Mouse (Mus musculus): ENCODE measurements around the gene Foxd1. TPM values are rescaled to one million over a fixed set of nuclear protein-coding genes. Genes with fewer than 3 reads are reported as not detected.
A peak's percentile ranks its signal among the peaks of the same experiment; 100 is the strongest.

Gene Foxd1
- polyA plus RNA-seq, 1 experiment = not detected

GRCm38 (mm10) chr13:98360391-98360790 lies 6.3 kb downstream of the Foxd1 start:
- Histone ChIP-seq H3K4me1 (ENCODE audit: control insufficient read depth, insufficient read depth, insufficient read length, low read length) (no peaks in the 10 kb centered on the region), H3K27ac (replicated peaks; ENCODE audit: low read depth, low read length) (no peak overlapping the region), H3K4me3 (ENCODE audit: insufficient read depth, low read depth, low read length) (no peak overlapping the region)

- no peaks in the 10 kb centered on the region for H3K4me1 ChIP-seq (ENCODE audit: control insufficient read depth, insufficient read depth, insufficient read length, low read length)
- no peak overlapping the region for H3K4me3 ChIP-seq (ENCODE audit: insufficient read depth, low read depth, low read length)
- no peak overlapping the region for H3K27ac ChIP-seq (replicated peaks; ENCODE audit: low read depth, low read length)
Measured at GRCm38 (mm10) chr13:98361161-98361560, 7.1 kb downstream of the Foxd1 start.

GRCm38 (mm10) chr13:98363046-98363445 lies 9.0 kb downstream of the Foxd1 start:
- H3K27ac ChIP-seq (replicated peaks; ENCODE audit: low read depth, low read length) = no peak overlapping the region
- 0 out of 2 replicates have a peak overlapping the region, but pooled peaks have one; percentile 6 for H3K4me3 ChIP-seq (ENCODE audit: insufficient read depth, low read depth, low read length)
- no peaks in the 10 kb centered on the region for H3K4me1 ChIP-seq (ENCODE audit: control insufficient read depth, insufficient read depth, insufficient read length, low read length)

GRCm38 (mm10) chr13:98365081-98365480 lies 11.0 kb downstream of the Foxd1 start:
- Histone ChIP-seq H3K4me1 (ENCODE audit: control insufficient read depth, insufficient read depth, insufficient read length, low read length) (no peaks in the 10 kb centered on the region), H3K4me3 (ENCODE audit: insufficient read depth, low read depth, low read length) (no peak overlapping the region), H3K27ac (replicated peaks; ENCODE audit: low read depth, low read length) (no peak overlapping the region)

- no peak overlapping the region for H3K27ac ChIP-seq (replicated peaks; ENCODE audit: low read depth, low read length)
- no peaks in the 10 kb centered on the region for H3K4me1 ChIP-seq (ENCODE audit: control insufficient read depth, insufficient read depth, insufficient read length, low read length)
- no peak overlapping the region for H3K4me3 ChIP-seq (ENCODE audit: insufficient read depth, low read depth, low read length)
Measured at GRCm38 (mm10) chr13:98365766-98366421, 11.9 kb downstream of the Foxd1 start.

GRCm38 (mm10) chr13:98366469-98367275 lies 12.6 kb downstream of the Foxd1 start:
- Histone ChIP-seq H3K4me3 (ENCODE audit: insufficient read depth, low read depth, low read length) (no peak overlapping the region), H3K27ac (replicated peaks; ENCODE audit: low read depth, low read length) (no peak overlapping the region), H3K4me1 (ENCODE audit: control insufficient read depth, insufficient read depth, insufficient read length, low read length) (no peaks in the 10 kb centered on the region)

GRCm38 (mm10) chr13:98367601-98368000 lies 13.6 kb downstream of the Foxd1 start:
- H3K4me3 ChIP-seq (ENCODE audit: insufficient read depth, low read depth, low read length) = no peak overlapping the region
- no peak overlapping the region for H3K27ac ChIP-seq (replicated peaks; ENCODE audit: low read depth, low read length)
- H3K4me1 ChIP-seq (ENCODE audit: control insufficient read depth, insufficient read depth, insufficient read length, low read length) = no peaks in the 10 kb centered on the region

GRCm38 (mm10) chr13:98369046-98369445 lies 15.0 kb downstream of the Foxd1 start:
- no peak overlapping the region for H3K27ac ChIP-seq (replicated peaks; ENCODE audit: low read depth, low read length)
- H3K4me1 ChIP-seq (ENCODE audit: control insufficient read depth, insufficient read depth, insufficient read length, low read length) = no peaks in the 10 kb centered on the region
- no peak overlapping the region for H3K4me3 ChIP-seq (ENCODE audit: insufficient read depth, low read depth, low read length)

- no peak overlapping the region for H3K27ac ChIP-seq (replicated peaks; ENCODE audit: low read depth, low read length)
- H3K4me3 ChIP-seq (ENCODE audit: insufficient read depth, low read depth, low read length) = no peak overlapping the region
- H3K4me1 ChIP-seq (ENCODE audit: control insufficient read depth, insufficient read depth, insufficient read length, low read length) = no peaks in the 10 kb centered on the region
Measured at GRCm38 (mm10) chr13:98374560-98374959, 20.5 kb downstream of the Foxd1 start.

GRCm38 (mm10) chr13:98374979-98375378 lies 20.9 kb downstream of the Foxd1 start:
- Histone ChIP-seq H3K27ac (replicated peaks; ENCODE audit: low read depth, low read length) (no peak overlapping the region), H3K4me1 (ENCODE audit: control insufficient read depth, insufficient read depth, insufficient read length, low read length) (no peaks in the 10 kb centered on the region), H3K4me3 (ENCODE audit: insufficient read depth, low read depth, low read length) (no peak overlapping the region)

GRCm38 (mm10) chr13:98377746-98378145 lies 23.7 kb downstream of the Foxd1 start:
- no peak overlapping the region for H3K4me3 ChIP-seq (ENCODE audit: insufficient read depth, low read depth, low read length)

GRCm38 (mm10) chr13:98382751-98383150 lies 28.7 kb downstream of the Foxd1 start:
- no peaks in the 10 kb centered on the region for H3K4me1 ChIP-seq (ENCODE audit: control insufficient read depth, insufficient read depth, insufficient read length, low read length)
- H3K27ac ChIP-seq (replicated peaks; ENCODE audit: low read depth, low read length) = no peak overlapping the region
- H3K4me3 ChIP-seq (ENCODE audit: insufficient read depth, low read depth, low read length) = no peak overlapping the region

More at GRCm38 (mm10) chr13:98377746-98378145, 23.7 kb downstream of the Foxd1 start:
- no peak overlapping the region for H3K27ac ChIP-seq (replicated peaks; ENCODE audit: low read depth, low read length)
- H3K4me1 ChIP-seq (ENCODE audit: control insufficient read depth, insufficient read depth, insufficient read length, low read length) = no peaks in the 10 kb centered on the region

- Histone ChIP-seq H3K27ac (replicated peaks; ENCODE audit: low read depth, low read length) (no peak overlapping the region), H3K4me1 (ENCODE audit: control insufficient read depth, insufficient read depth, insufficient read length, low read length) (no peaks in the 10 kb centered on the region), H3K4me3 (ENCODE audit: insufficient read depth, low read depth, low read length) (no peak overlapping the region)
Measured at GRCm38 (mm10) chr13:98383911-98384498, 30.0 kb downstream of the Foxd1 start.

- H3K4me3 ChIP-seq (ENCODE audit: insufficient read depth, low read depth, low read length) = no peak overlapping the region
- H3K4me1 ChIP-seq (ENCODE audit: control insufficient read depth, insufficient read depth, insufficient read length, low read length) = no peaks in the 10 kb centered on the region
- H3K27ac ChIP-seq (replicated peaks; ENCODE audit: low read depth, low read length) = no peak overlapping the region
Measured at GRCm38 (mm10) chr13:98385877-98386276, 31.8 kb downstream of the Foxd1 start.

- H3K4me3 ChIP-seq (ENCODE audit: insufficient read depth, low read depth, low read length) = no peak overlapping the region
- no peaks in the 10 kb centered on the region for H3K4me1 ChIP-seq (ENCODE audit: control insufficient read depth, insufficient read depth, insufficient read length, low read length)
- H3K27ac ChIP-seq (replicated peaks; ENCODE audit: low read depth, low read length) = no peak overlapping the region
Measured at GRCm38 (mm10) chr13:98389092-98389491, 35.0 kb downstream of the Foxd1 start.
